Mouse (Mus musculus) MEL (cell line): ENCODE measurements around the gene Adam17.

Experiments
- CTCF ChIP-seq, 3 experiments: IDR thresholded peaks in 2 of 3; conservative IDR thresholded peaks in 1 of 3; 2 replicates each; pipeline ENCODE4 v1.5.1; 2011 to 2012; ENCODE audit warnings: low read length in 3 of 3, low read depth in 2 of 3, mild to moderate bottlenecking in 2 of 3, improper control_type of control experiment in 1 of 3, inconsistent platforms in 1 of 3, mixed read lengths in 1 of 3, moderate library complexity in 1 of 3; ENCODE audit not compliant: control insufficient read depth in 1 of 3, insufficient read depth in 1 of 3, poor library complexity in 1 of 3, severe bottlenecking in 1 of 3
- E2F4 ChIP-seq: IDR thresholded peaks from 2 replicates; pipeline ENCODE4 v1.6.1; 2011; ENCODE audit warnings: low read depth, low read length, improper control_type of control experiment, borderline replicate concordance
- ELF1 ChIP-seq: IDR thresholded peaks from 2 replicates; pipeline ENCODE4 v1.6.1; 2014; ENCODE audit warnings: low read depth, mild to moderate bottlenecking, inconsistent platforms, low read length, improper control_type of control experiment, moderate library complexity
- EP300 ChIP-seq, 2 experiments: IDR thresholded peaks; 2 replicates each; pipeline ENCODE4 v1.6.1; 2011; ENCODE audit warnings: improper control_type of control experiment in 2 of 2, low read length in 2 of 2, low read depth in 1 of 2, mild to moderate bottlenecking in 1 of 2
- ETS1 ChIP-seq: IDR thresholded peaks from 2 replicates; pipeline ENCODE4 v1.6.1; 2012; ENCODE audit warnings: low read depth, mild to moderate bottlenecking, inconsistent platforms, low read length, improper control_type of control experiment, moderate library complexity
- MAX ChIP-seq: IDR thresholded peaks from 2 replicates; pipeline ENCODE4 v1.6.1; 2011; ENCODE audit warnings: low read length, improper control_type of control experiment
- MAZ ChIP-seq: IDR thresholded peaks from 2 replicates; pipeline ENCODE4 v1.6.1; 2012; ENCODE audit warnings: low read depth, mild to moderate bottlenecking, inconsistent platforms, low read length, improper control_type of control experiment
- POLR2A ChIP-seq, 2 experiments: IDR thresholded peaks; 2 replicates each; pipeline ENCODE4 v1.6.1; 2011 to 2012; ENCODE audit warnings: low read length in 2 of 2, mild to moderate bottlenecking in 2 of 2, control low read depth in 1 of 2, improper control_type of control experiment in 1 of 2, low read depth in 1 of 2, moderate library complexity in 1 of 2; ENCODE audit not compliant: control insufficient read depth in 1 of 2, insufficient read depth in 1 of 2, poor library complexity in 1 of 2
- ZC3H11A ChIP-seq: IDR thresholded peaks from 2 replicates; pipeline ENCODE4 v1.6.1; 2012; ENCODE audit warnings: low read depth, mild to moderate bottlenecking, inconsistent platforms, low read length, improper control_type of control experiment
- ZMIZ1 ChIP-seq: IDR thresholded peaks from 2 replicates; pipeline ENCODE4 v1.6.1; 2012; ENCODE audit warnings: low read depth, mild to moderate bottlenecking, inconsistent platforms, low read length, improper control_type of control experiment, moderate library complexity

GRCm38 (mm10) chr12:21333766-21334165 is 39.7 kb downstream of the Adam17 start:
- TF ChIP-seq CTCF (IDR thresholded peaks at IDR 0.05 in 2 of 3, conservative IDR thresholded peaks at IDR 0.05 in 1 of 3; ENCODE audit: control insufficient read depth in 1 of 3, insufficient read depth in 1 of 3, low read depth in 2 of 3, low read length in 3 of 3, poor library complexity in 1 of 3, severe bottlenecking in 1 of 3), result no peak
- TF ChIP-seq EP300 (IDR thresholded peaks at IDR 0.05; ENCODE audit: low read depth in 1 of 2, low read length in 2 of 2), result no peak
- no peak for TF ChIP-seq MAX
- TF ChIP-seq POLR2A (IDR thresholded peaks at IDR 0.05; ENCODE audit: control insufficient read depth in 1 of 2, insufficient read depth in 1 of 2, low read depth in 1 of 2, low read length in 2 of 2, poor library complexity in 1 of 2), result no peak
- TF ChIP-seq ZC3H11A, result no peak
- no peak for TF ChIP-seq MAZ
- no peak for TF ChIP-seq ELF1
- TF ChIP-seq ETS1, result no peak
- no peak for TF ChIP-seq E2F4
- no peak for TF ChIP-seq ZMIZ1
